Mouse (Mus musculus): ENCODE measurements around the gene Gm17657. TPM values are rescaled to one million over a fixed set of nuclear protein-coding genes. Genes with fewer than 3 reads are reported as not detected.

Gene Gm17657
- polyA plus RNA-seq, 1 experiment from 2014 or later, result not detected

DNA sequence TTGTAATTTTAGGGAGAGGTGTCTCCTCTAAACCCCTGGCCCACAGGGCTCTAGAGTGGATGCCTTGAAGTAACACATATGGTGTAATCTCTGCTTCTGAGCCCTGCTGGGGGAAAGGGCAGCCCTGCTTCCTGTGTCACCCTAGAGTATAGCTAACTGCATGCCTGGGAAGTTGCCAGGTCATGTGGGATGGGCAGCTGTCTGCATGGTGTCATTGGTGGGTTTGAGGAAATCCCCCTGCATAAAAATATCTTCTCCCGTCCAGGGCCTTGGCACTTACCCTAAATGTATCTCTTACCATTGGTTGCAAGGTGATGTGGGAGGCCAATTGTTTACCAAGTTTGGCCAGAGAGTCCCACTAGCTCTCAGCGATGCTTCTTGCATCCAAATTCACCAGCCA lies 75.4 kb downstream of the Gm17657 start:
- Histone ChIP-seq H3K4me2 (ENCODE audit: low read length) (no peak overlapping the region), H3K9me3 (replicated peaks; ENCODE audit: control insufficient read depth, low read length) (0 out of 2 replicates have a peak, but pooled peaks cover 2% of the 10 kb centered on the region), H3K36me3 (ENCODE audit: control insufficient read depth, insufficient read depth, low read length) (no peaks in the 10 kb centered on the region), H3K27me3 (replicated peaks; ENCODE audit: control insufficient read depth, insufficient read depth, low read length) (no peaks in the 10 kb centered on the region), H3K4me3 (ENCODE audit: low read depth, low read length) (no peak overlapping the region), H3K9ac (ENCODE audit: low read length) (no peak overlapping the region), H3K27ac (ENCODE audit: low read depth, low read length) (no peak overlapping the region), H3K4me1 (ENCODE audit: control insufficient read depth, insufficient read depth, low read length) (no peaks in the 10 kb centered on the region)
- DNase-seq (ENCODE audit: low spot score) (no peak), ATAC-seq (no peak)
- WGBS, result 87% methylated on average over 2 of the region's 2 CpGs

DNA sequence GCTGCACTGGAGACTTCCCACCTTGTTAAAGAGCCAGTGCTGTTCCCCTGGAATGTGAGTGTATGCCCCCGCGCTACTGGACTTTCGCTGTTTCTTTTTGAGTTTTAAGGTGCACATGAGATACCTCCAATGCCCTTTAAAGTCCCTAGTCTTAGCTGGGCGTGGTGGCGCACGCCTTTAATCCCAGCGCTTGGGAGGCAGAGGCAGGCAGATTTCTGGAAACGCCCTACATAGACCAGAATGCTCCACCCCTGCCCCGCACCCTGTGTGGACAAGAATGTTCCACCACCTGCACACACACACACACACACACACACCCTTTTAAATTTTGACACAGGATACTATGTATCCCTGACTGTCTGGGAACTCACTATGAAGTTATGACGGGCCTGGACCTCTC lies 76.0 kb downstream of the Gm17657 start:
- H3K4me2 ChIP-seq (ENCODE audit: low read length), result no peak overlapping the region
- WGBS, result 97% methylated on average over 10 of the region's 10 CpGs
- no peak for ATAC-seq

More for the DNA sequence above, 76.0 kb downstream of the Gm17657 start:
- H3K9me3 ChIP-seq (replicated peaks; ENCODE audit: control insufficient read depth, low read length), result 0 out of 2 replicates have a peak, but pooled peaks cover 2% of the 10 kb centered on the region
- no peaks in the 10 kb centered on the region for H3K36me3 ChIP-seq (ENCODE audit: control insufficient read depth, insufficient read depth, low read length)
- DNase-seq (ENCODE audit: low spot score), result no peak
- no peak overlapping the region for H3K4me3 ChIP-seq (ENCODE audit: low read depth, low read length)
- H3K4me1 ChIP-seq (ENCODE audit: control insufficient read depth, insufficient read depth, low read length), result no peaks in the 10 kb centered on the region
- no peaks in the 10 kb centered on the region for H3K27me3 ChIP-seq (replicated peaks; ENCODE audit: control insufficient read depth, insufficient read depth, low read length)
- H3K9ac ChIP-seq (ENCODE audit: low read length), result no peak overlapping the region
- no peak overlapping the region for H3K27ac ChIP-seq (ENCODE audit: low read depth, low read length)

Small RNA genes within 50 kb of the gene (microRNA-seq; reads per million reads assigned to microRNA genes)
- not detected for gene Mir7667

Other genes starting within 250 kb of the Gm17657 start
- 1.2 TPM in 2 replicates for gene Pi16, start 232.0 kb downstream of the Gm17657 start, polyA plus RNA-seq (2014; fragmentation: Nextera tagmentation; extraction: Ambion mirVana)
- gene Mtch1, start 201.7 kb downstream of the Gm17657 start, polyA plus RNA-seq (2014; fragmentation: Nextera tagmentation; extraction: Ambion mirVana), result 418 and 521 TPM in 2 replicates
- 3.4 and 6.1 TPM in 2 replicates for gene Fgd2, start 188.7 kb downstream of the Gm17657 start, polyA plus RNA-seq (2014; fragmentation: Nextera tagmentation; extraction: Ambion mirVana)
- 11.4 and 15.7 TPM in 2 replicates for gene Pim1, start 58.9 kb downstream of the Gm17657 start, polyA plus RNA-seq (2014; fragmentation: Nextera tagmentation; extraction: Ambion mirVana)
- gene Tbc1d22b, start 147 bp upstream of the Gm17657 start, polyA plus RNA-seq (2014; fragmentation: Nextera tagmentation; extraction: Ambion mirVana), result 18.4 and 21.3 TPM in 2 replicates
- gene Tmem217, start 2.7 kb upstream of the Gm17657 start, polyA plus RNA-seq (2014; fragmentation: Nextera tagmentation; extraction: Ambion mirVana), result 0.25 TPM in 1 of 2 replicates, not detected in the other
- gene Rnf8, start 65.2 kb upstream of the Gm17657 start, polyA plus RNA-seq (2014; fragmentation: Nextera tagmentation; extraction: Ambion mirVana), result 89.7 and 96.7 TPM in 2 replicates
- gene Gm28043, start 65.2 kb upstream of the Gm17657 start, polyA plus RNA-seq (2014; fragmentation: Nextera tagmentation; extraction: Ambion mirVana), result 1.9 and 2.4 TPM in 2 replicates
- gene Cmtr1, start 111.0 kb upstream of the Gm17657 start, polyA plus RNA-seq (2014; fragmentation: Nextera tagmentation; extraction: Ambion mirVana), result 116 and 138 TPM in 2 replicates
- 12.8 and 14.0 TPM in 2 replicates for gene Ccdc167, start 167.4 kb upstream of the Gm17657 start, polyA plus RNA-seq (2014; fragmentation: Nextera tagmentation; extraction: Ambion mirVana)